ENCODE assay signal across 15 mouse cellular contexts in the genomic region with DNA sequence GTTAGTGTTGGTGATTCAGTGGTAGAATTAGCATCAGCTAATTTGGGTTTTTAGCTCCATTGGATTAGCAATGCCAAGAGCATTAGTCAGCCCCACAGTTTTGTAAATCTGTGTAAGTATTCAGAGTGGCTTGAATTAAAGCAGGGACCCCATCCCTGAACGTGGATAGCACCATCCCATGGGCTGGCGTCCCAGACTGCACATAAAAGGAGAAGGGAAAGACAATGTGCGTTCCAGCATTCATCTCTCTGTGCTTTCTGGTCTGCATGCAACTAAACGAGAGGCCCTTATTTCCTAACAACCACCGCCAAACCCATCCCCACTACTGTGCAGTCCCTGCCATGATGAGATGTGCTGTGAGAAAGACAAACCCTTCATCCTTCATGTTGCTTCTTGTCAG.
DNase-seq lines count a peak whose midpoint lies in the region; ATAC-seq and TF ChIP-seq lines count a peak whose summit lies in the region.
"Had no signal": no experiment of that assay in that cellular context is flagged by ENCODE, and none has a peak within 500 bp of the region (broad histone marks: within the 10 kb centered on the region; RNA-seq: fewer than 3 reads in every experiment).

No protein-coding gene starts in this region.

- DNase-seq in frontal cortex, postnatal 36 days (ENCODE audit: low spot score in 2 of 2) = no peak
- peak; percentile 23 to 25 for DNase-seq in right cerebral cortex, postnatal 10 days (ENCODE audit: low spot score in 2 of 2)
- no peak for DNase-seq in right cerebral cortex, postnatal 25 days
- DNase-seq in brain, embryonic 14.5 days (ENCODE audit: low read depth) = peak; percentile 73
- no peak for DNase-seq in adrenal gland, postnatal 10 days
- DNase-seq in neural tube, embryonic 10.5 days (ENCODE audit: extremely low spot score, low spot score) = no peak
- DNase-seq: adrenal gland, adult 8-10 months; cerebellum, adult 18-20 months; cerebellum, adult 9-11 months; cerebellum, postnatal 36 days; gastrocnemius, postnatal 36 days; heart, adult 11 months; heart, postnatal 36 days had no signal

- peak; percentile 52; the same call in 1 of the 2 replicates for ATAC-seq in frontal cortex, adult (ENCODE audit: low TSS enrichment)
- ATAC-seq: intestine, embryonic 16.5 days had no signal

- no peak for TF ChIP-seq POLR2A in brain, embryonic 14.5 days (IDR thresholded peaks at IDR 0.05; ENCODE audit: borderline replicate concordance, extremely low read depth, insufficient read depth, insufficient read length, poor library complexity, severe bottlenecking)

- no peak for TF ChIP-seq CTCF in brain, embryonic 14.5 days (IDR thresholded peaks at IDR 0.05; ENCODE audit: borderline replicate concordance, extremely low read depth, insufficient read depth, insufficient read length)

Comparison
In these comparisons a context has a peak if more than half of its experiments do, and no peak if none do; other contexts are left out.
1. DNase-seq: peak in right cerebral cortex, postnatal 10 days (2 of 2) and brain, embryonic 14.5 days (single experiment); none in frontal cortex, postnatal 36 days (0 of 2), right cerebral cortex, postnatal 25 days (single experiment), adrenal gland, postnatal 10 days (single experiment) and neural tube, embryonic 10.5 days (single experiment).